Mouse (Mus musculus) lung, adult 2 months (tissue): ENCODE measurements around the gene Rem2.

ENCODE experiments used
- CTCF ChIP-seq: fragments of 200-500 bp; IDR thresholded peaks from 2 replicates; pipeline ENCODE4 v1.5.1; 2011; ENCODE audit warnings: mild to moderate bottlenecking, low read length, control low read depth; ENCODE audit not compliant: insufficient read depth
- POLR2A ChIP-seq: fragments of 200-500 bp; IDR thresholded peaks from 2 replicates; pipeline ENCODE4 v1.6.1; 2011; ENCODE audit warnings: low read depth, mild to moderate bottlenecking, control low read depth, low read length, borderline replicate concordance; ENCODE audit errors: extremely low read depth

DNA sequence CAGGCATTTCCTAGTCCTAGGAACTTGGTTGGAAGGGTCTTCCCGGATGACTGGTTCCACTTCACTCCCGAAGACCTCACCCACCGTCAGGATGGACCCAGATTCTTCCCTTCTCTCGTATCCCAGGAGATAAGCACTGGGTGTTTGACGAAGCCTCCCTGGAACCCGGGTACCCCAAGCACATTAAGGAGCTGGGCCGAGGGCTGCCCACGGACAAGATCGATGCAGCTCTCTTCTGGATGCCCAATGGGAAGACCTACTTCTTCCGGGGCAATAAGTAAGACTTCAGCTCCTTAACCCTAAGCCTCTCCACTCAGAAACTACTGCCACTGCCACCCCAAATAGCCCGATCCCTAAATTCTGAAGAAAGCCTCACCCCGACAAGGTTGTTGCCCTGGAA lies 36.7 kb upstream of the Rem2 start:
- no peak for TF ChIP-seq POLR2A
- no peak for TF ChIP-seq CTCF
